Mouse (Mus musculus) heart, embryonic 14.5 days (tissue): ENCODE data around the gene Nin. TPM values are rescaled to one million over a fixed set of nuclear protein-coding genes. Genes with fewer than 3 reads are reported as not detected.

Experiments
- ATAC-seq: fragments of 200-750 bp; cut with Nextera tagmentation; 2 replicates; pipeline ENCODE4 v1.8.0; 2017; ENCODE audit warnings: low read depth, moderate TSS enrichment; ENCODE audit not compliant: insufficient number of reproducible peaks, insufficient read depth, low FRiP score
- H3K27ac ChIP-seq, 2 experiments: fragments of 200-500 bp in 1 of 2; fragments of 300-500 bp in 1 of 2; sonication (generic) in 1 of 2; replicated peaks in 1 of 2; 2 replicates each; pipeline ENCODE4 v1.5.1; 2012 to 2014; ENCODE audit warnings: low read depth in 2 of 2, low read length in 2 of 2, control low read depth in 1 of 2, mild to moderate bottlenecking in 1 of 2, mixed read lengths in 1 of 2; ENCODE audit not compliant: control insufficient read depth in 1 of 2, insufficient read depth in 1 of 2
- H3K27me3 ChIP-seq: fragments of 300-500 bp; sonication (generic); 2 replicates; pipeline ENCODE4 v1.6.1; 2014; ENCODE audit warnings: mild to moderate bottlenecking, low read length, control low read depth; ENCODE audit not compliant: control insufficient read depth, insufficient read depth
- H3K36me3 ChIP-seq: fragments of 300-500 bp; sonication (generic); 2 replicates; pipeline ENCODE4 v1.6.1; 2014; ENCODE audit warnings: mild to moderate bottlenecking, control low read depth, low read length, mixed read lengths; ENCODE audit not compliant: control insufficient read depth, insufficient read depth
- H3K4me1 ChIP-seq, 2 experiments: fragments of 200-500 bp in 1 of 2; fragments of 300-500 bp in 1 of 2; sonication (generic) in 1 of 2; 2 replicates each; pipeline ENCODE4 v1.6.1; 2012 to 2014; ENCODE audit warnings: low read length in 2 of 2, control low read depth in 1 of 2, mixed read lengths in 1 of 2; ENCODE audit not compliant: control insufficient read depth in 2 of 2, insufficient read depth in 2 of 2
- H3K4me2 ChIP-seq: fragments of 300-500 bp; sonication (generic); 2 replicates; pipeline ENCODE4 v1.6.1; 2014; ENCODE audit warnings: mild to moderate bottlenecking, low read length
- H3K4me3 ChIP-seq, 2 experiments: fragments of 200-500 bp in 1 of 2; fragments of 300-500 bp in 1 of 2; sonication (generic) in 1 of 2; 2 replicates each; pipeline ENCODE4 v1.5.1; 2012 to 2014; ENCODE audit warnings: low read length in 2 of 2, mild to moderate bottlenecking in 2 of 2, control low read depth in 1 of 2, low read depth in 1 of 2, moderate library complexity in 1 of 2; ENCODE audit not compliant: control insufficient read depth in 1 of 2, insufficient read depth in 1 of 2
- H3K9ac ChIP-seq: fragments of 300-500 bp; sonication (generic); 2 replicates; pipeline ENCODE4 v1.6.1; 2014; ENCODE audit warnings: mild to moderate bottlenecking, low read length
- H3K9me3 ChIP-seq: fragments of 300-500 bp; sonication (generic); 2 replicates; pipeline ENCODE4 v1.6.1; 2016; ENCODE audit warnings: low read length, control low read depth; ENCODE audit not compliant: control insufficient read depth
- WGBS: fragments of 180-500 bp; shearing (Covaris S2); extraction: QIAGEN DNeasy Blood & Tissue Kit; methylation state at CpG from one replicate; pipeline ENCODE4 v1.1.7; 2014; 5-methylcytosine and 5-hydroxymethylcytosine counted together
- polyA plus RNA-seq: library from polyadenylated mRNA; unstranded; fragments of >200 nt; fragmentation: Nextera tagmentation; extraction: Ambion mirVana; gene quantifications from 2 replicates; pipeline ENCODE4 v1.2.1, GENCODE M21; 2014

Nin gene
- polyA plus RNA-seq, 1 experiment from 2014 or later: 10.8 TPM

DNA sequence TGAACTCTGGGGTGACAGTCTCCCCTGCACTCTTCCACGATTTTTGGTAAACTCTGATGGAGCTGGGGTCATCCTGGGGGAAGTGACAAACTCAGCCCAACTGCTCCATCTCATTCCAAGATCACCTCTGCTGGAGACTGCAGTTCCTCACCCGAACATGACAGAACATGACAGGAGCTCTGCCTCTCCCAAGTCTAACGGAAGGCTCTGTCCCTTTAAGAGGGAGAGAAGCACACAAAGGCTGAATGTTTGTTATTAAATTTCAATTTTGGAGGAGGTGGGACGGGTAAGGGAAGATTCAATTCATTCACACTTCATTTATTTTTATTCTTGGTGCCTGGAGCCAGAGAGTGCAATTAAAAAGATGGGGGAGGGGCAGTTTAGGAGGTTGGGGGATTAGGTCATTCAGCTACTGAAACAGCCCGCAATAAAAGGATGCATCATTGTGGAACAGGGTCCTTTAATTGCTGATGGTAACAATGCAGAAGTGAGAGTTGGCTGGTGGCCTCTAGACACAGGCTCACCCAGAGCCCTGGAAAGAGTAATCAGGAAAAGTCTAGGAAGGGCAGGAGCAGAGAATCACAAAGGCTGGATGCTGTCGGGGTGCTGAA is 44.8 kb downstream of the Nin start:
- Histone ChIP-seq H3K4me1 (peaks cover 6 to 17% of the 10 kb centered on the region in 2 experiments), H3K27me3 (no peaks in the 10 kb centered on the region), H3K36me3 (no peaks in the 10 kb centered on the region; the same call in 1 of the 2 replicates), H3K9me3 (no peaks in the 10 kb centered on the region), H3K4me3 (no peak overlapping the region), H3K27ac (no peak overlapping the region), H3K9ac (no peak overlapping the region), H3K4me2 (no peak overlapping the region)
- no peak for ATAC-seq
- 49% methylated on average over 6 of the region's 6 CpGs for WGBS

DNA sequence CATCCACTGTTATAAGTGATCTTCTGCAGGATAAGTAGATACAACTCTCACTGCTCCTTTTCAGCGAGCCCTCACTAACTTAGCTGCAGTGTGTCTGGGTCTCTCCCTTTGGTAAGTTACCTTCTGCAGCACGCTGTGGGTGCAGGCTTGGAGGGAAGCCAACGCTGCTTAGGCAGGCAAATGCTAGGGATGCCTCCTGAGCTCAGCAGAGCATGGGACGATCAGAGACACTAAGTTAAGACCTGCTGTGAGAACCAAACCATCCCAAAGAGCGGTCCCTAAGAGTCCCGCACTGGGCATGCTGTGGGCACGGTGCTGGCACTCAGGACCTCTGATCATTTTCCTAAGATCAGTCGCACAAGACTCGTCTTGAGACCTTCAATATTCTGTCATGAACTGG is 45.7 kb downstream of the Nin start:
- H3K36me3 ChIP-seq: no peaks in the 10 kb centered on the region; the same call in 1 of the 2 replicates
- H3K4me1 ChIP-seq: peaks cover 4 to 11% of the 10 kb centered on the region in 2 experiments
- 62% methylated on average over 9 of the region's 9 CpGs for WGBS
- H3K4me3 ChIP-seq: no peak overlapping the region
- H3K4me2 ChIP-seq: no peak overlapping the region
- ATAC-seq: no peak
- no peak overlapping the region for H3K27ac ChIP-seq
- H3K9me3 ChIP-seq: no peaks in the 10 kb centered on the region
- no peak overlapping the region for H3K9ac ChIP-seq
- H3K27me3 ChIP-seq: no peaks in the 10 kb centered on the region

DNA sequence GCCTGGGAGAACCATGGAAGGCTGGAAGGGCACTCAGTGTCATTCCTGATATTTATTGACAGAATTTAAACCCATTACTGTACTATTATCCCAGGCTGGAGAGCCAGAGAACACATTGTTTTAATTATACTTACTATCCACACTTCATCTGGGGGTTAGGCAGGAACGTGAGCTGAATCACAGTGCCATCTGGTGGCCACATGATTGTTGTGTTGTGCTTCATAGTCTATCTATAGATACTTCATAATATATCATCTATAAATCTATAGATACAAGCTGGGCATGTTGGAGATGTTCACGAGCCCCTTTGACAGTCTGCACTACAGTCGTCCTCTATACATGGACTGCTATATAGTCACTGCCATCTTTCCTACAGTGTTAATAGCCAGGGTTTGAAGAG is 51.4 kb downstream of the Nin start:
- ATAC-seq: no peak
- Histone ChIP-seq H3K36me3 (peaks cover 16% of the 10 kb centered on the region), H3K9ac (no peak overlapping the region), H3K27me3 (no peaks in the 10 kb centered on the region), H3K9me3 (no peaks in the 10 kb centered on the region), H3K4me3 (no peak overlapping the region), H3K4me2 (no peak overlapping the region), H3K27ac (no peak overlapping the region), H3K4me1 (0 out of 4 replicates have a peak, but pooled peaks cover 0 to 4% of the 10 kb centered on the region in 2 experiments)
- 26% methylated on average over 3 of the region's 3 CpGs for WGBS

GRCm38 (mm10) chr12:70058956-70059851 is 54.3 kb downstream of the Nin start:
- Histone ChIP-seq H3K9ac (no peak overlapping the region), H3K4me3 (no peak overlapping the region), H3K27ac (no peak overlapping the region), H3K4me1 (no peaks in the 10 kb centered on the region), H3K36me3 (peaks cover 39% of the 10 kb centered on the region), H3K4me2 (no peak overlapping the region), H3K9me3 (no peaks in the 10 kb centered on the region), H3K27me3 (no peaks in the 10 kb centered on the region)
- ATAC-seq: no peak
- WGBS: 73% methylated on average over 14 of the region's 14 CpGs

GRCm38 (mm10) chr12:70050699-70051098 is 62.8 kb downstream of the Nin start:
- Histone ChIP-seq H3K27ac (no peak overlapping the region), H3K36me3 (peaks cover 79% of the 10 kb centered on the region), H3K9ac (no peak overlapping the region), H3K4me1 (no peaks in the 10 kb centered on the region), H3K4me3 (no peak overlapping the region), H3K9me3 (no peaks in the 10 kb centered on the region), H3K4me2 (no peak overlapping the region), H3K27me3 (no peaks in the 10 kb centered on the region)
- 68% methylated on average over 7 of the region's 7 CpGs for WGBS
- ATAC-seq: no peak

GRCm38 (mm10) chr12:70048741-70049140 is 64.8 kb downstream of the Nin start:
- Histone ChIP-seq H3K9ac (no peak overlapping the region), H3K4me2 (no peak overlapping the region), H3K4me1 (no peaks in the 10 kb centered on the region), H3K27me3 (no peaks in the 10 kb centered on the region), H3K9me3 (no peaks in the 10 kb centered on the region), H3K4me3 (no peak overlapping the region), H3K36me3 (peaks cover 78% of the 10 kb centered on the region), H3K27ac (no peak overlapping the region)
- ATAC-seq: no peak
- 78% methylated on average over 9 of the region's 9 CpGs for WGBS

DNA sequence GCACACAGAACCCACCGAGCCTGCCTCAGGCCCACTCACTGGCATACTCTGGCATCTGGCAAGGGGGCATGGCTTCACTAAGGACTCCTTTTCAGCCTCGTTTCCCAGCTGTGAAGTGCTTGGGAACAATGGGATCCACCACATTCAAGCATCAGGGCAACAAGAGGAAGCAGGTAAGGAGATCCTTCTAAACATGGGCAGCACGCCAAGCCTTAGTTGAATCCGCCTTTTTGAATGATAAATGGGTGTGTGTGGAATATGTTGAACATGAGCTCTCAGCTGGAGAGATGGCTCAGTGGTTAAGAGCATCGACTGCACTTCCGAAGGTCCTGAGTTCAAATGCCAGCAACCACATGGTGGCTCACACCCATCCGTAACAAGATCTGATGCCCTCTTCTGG is 66.2 kb downstream of the Nin start:
- no peak overlapping the region for H3K27ac ChIP-seq

More for the DNA sequence above, 66.2 kb downstream of the Nin start:
- WGBS: 85% methylated on average over 7 of the region's 7 CpGs
- Histone ChIP-seq H3K4me3 (no peak overlapping the region), H3K36me3 (peaks cover 82% of the 10 kb centered on the region), H3K27me3 (no peaks in the 10 kb centered on the region), H3K9ac (no peak overlapping the region), H3K4me1 (no peaks in the 10 kb centered on the region), H3K4me2 (no peak overlapping the region), H3K9me3 (no peaks in the 10 kb centered on the region)
- ATAC-seq: no peak
